Mouse (Mus musculus) induced T-regulatory cell, adult 2 months (primary cell): ENCODE results near the gene Prss8.

ENCODE experiments used
- DNase-seq: peaks from one replicate; pipeline ENCODE4 v3.0.0-alpha.2; 2012; ENCODE audit warnings: low read depth

Prss8 gene

GRCm38 (mm10) chr7:127928596-127928995 lies 1.3 kb downstream of the Prss8 start:
- no peak for DNase-seq

DNA sequence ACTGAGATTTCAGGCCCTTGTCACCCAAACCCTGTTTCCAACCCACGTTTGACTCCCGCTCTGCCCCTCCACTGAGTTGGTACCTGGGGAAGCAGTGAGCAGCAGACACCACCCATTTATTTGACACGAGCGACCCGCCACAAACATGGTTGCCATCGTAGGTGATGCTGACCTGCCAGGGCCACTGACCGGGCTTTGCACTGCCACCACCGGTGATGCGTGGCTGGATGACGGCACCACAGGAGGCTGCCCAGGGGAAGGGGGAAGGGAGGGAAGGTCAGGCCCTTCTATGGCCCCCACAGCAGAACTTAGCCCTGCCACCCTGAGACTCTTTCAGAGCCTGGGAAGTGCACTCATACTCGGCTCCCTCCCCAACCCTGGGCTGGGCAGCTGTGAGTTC lies 2.2 kb downstream of the Prss8 start:
- DNase-seq, result no peak

- no peak for DNase-seq
Observed at GRCm38 (mm10) chr7:127926846-127927245, 3.1 kb downstream of the Prss8 start.

DNA sequence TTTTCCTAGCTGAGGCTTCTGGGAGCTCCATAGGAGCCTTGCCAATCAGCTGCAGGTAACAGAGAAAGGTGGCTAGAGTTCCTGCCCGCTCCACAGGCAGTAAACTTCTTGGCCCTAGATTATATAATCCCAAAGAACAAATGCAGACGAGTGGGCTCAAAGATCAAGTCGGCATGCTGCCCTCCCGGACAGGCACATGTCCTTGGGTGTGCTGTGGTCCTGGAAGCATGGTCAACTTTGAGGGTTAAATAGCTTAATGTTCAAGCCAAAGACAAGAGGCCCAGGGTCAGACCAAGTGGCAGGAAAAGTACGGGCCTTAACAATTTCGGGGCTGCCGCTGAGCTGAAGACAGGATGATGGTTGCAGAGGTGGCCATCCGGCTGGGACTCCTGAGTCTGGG lies 3.8 kb downstream of the Prss8 start:
- DNase-seq, result no peak

- no peak for DNase-seq
Observed at GRCm38 (mm10) chr7:127925252-127925651, 4.7 kb downstream of the Prss8 start.

GRCm38 (mm10) chr7:127923714-127924113 lies 6.2 kb downstream of the Prss8 start:
- no peak for DNase-seq

- DNase-seq, result peak; percentile 83
Observed at GRCm38 (mm10) chr7:127922451-127923275, 7.2 kb downstream of the Prss8 start.

DNA sequence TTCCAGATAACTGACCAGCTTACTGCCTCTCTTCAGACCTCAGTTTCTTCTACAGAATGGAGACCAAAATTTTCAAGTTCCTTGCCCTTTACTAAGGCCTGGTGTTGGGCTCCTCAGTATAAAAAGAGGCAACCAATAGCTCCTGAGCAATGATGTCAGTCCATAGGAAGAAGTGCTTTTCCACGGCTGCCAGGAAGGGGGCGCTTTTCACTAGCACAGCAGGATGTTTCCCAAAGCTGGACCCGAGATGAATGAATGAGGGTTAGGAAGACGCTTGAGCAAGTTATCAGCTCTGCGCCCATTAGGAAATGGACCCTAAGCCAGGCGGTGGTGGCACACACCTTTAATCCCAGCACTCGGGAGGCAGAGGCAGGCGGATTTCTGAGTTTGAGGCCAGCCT lies 8.4 kb downstream of the Prss8 start:
- DNase-seq, result peak; percentile 44

GRCm38 (mm10) chr7:127919290-127919689 lies 10.6 kb downstream of the Prss8 start:
- peak; percentile 61 for DNase-seq

- DNase-seq, result peak; percentile 85
Observed at GRCm38 (mm10) chr7:127918203-127918602, 11.7 kb downstream of the Prss8 start.

DNA sequence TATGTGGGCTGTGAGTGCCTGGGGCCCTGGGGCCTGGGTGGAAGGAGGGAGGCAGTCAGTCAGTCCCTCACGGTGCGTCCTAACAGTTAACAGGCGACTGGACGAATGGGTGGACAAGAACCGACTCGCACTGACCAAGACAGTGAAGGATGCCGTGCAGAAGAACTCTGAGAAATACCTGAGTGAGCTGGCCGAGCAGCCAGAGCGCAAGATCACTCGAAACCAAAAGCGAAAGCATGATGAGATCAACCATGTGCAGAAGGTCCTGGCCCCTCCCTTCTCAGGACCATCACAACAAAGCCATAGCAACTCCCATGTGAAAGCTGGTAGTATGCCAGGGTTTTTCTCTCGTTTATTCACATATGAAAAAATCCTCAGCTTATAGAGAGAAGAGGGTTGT lies 14.6 kb downstream of the Prss8 start:
- DNase-seq, result peak; percentile 74

DNA sequence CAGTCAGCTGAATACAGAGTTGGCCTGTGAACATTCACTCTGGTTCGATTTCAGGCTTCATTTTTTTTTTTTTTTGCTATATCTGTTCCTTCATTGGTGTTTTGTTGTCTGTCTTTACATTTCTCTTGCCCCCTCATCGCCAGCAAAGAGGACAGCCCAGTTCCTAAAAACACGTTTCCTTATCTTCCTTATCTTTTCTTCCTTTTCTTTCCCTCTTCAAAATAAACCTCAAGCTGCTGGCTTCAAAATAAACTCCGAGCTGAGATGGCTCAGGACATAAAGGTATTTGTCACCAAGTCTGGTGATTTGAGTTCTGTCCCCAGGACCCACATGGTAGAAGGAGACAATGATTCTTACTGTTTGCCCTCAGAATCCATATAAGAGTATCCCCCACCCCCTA lies 17.0 kb downstream of the Prss8 start:
- no peak for DNase-seq

DNA sequence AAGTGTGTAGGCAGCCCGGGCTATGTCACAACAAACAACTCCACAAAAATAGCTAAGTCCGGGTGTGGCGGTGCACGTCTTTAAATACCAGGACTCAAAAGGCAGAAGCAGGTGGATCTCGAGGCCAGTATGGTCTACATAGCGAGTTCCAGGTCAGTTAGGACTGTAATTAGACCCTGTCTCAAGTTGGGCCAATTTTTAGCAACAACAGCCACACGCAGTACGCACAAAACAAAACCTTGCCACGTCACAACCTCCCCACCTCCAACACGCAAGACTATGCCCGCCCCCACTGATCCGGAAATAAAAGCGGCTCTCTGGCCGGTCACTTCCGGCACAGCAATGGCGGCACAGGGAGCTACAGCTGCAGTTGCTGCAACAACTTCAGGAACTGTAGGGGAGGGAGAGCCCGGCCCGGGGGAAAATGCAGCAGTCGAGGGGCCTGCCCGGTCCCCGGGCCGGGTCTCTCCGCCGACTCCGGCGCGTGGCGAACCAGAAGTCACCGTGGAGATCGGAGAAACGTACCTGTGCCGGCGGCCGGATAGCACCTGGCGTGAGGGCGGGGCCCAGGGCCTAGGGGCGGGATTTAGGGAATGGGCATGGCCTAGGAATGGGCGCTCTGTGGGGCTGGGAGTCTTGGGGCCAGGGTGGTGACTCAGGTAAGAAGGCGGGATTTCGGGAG lies 17.6 kb downstream of the Prss8 start, which contains the start of gene Kat8:
TSS of gene Kat8 (plus strand) at position 327 of the 682 bp plus-strand sequence.
- DNase-seq, result peak; percentile 97

GRCm38 (mm10) chr7:127908656-127909055 lies 21.2 kb downstream of the Prss8 start:
- no peak for DNase-seq

GRCm38 (mm10) chr7:127907939-127908338 lies 22.0 kb downstream of the Prss8 start:
- no peak for DNase-seq

GRCm38 (mm10) chr7:127903971-127904796 lies 25.7 kb downstream of the Prss8 start, which contains the start of gene Bckdk:
Gene Bckdk (plus strand): TSS chr7:127904082.
- DNase-seq, result peak; percentile 76

DNA sequence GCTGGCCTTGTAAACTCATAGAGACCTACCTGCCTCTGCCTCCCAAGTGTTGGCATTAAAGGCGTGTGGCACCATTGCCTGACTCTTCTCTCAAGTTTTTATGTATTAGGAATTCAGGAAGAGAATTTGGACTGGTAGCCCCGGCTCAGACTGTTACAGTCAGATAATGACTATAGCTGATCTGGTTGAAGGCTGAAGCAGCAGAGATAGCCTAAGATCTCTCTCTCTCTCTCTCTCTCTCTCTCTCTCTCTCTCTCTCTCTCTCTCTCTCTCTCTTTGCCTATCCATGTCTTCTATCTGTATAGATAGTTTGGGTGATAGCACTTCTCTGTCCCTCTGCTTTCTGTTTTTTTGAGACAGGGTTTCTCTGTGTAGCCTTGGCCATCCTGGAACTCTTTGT lies 28.1 kb downstream of the Prss8 start:
- no peak for DNase-seq

GRCm38 (mm10) chr7:127899997-127900396 lies 29.9 kb downstream of the Prss8 start:
- no peak for DNase-seq

DNA sequence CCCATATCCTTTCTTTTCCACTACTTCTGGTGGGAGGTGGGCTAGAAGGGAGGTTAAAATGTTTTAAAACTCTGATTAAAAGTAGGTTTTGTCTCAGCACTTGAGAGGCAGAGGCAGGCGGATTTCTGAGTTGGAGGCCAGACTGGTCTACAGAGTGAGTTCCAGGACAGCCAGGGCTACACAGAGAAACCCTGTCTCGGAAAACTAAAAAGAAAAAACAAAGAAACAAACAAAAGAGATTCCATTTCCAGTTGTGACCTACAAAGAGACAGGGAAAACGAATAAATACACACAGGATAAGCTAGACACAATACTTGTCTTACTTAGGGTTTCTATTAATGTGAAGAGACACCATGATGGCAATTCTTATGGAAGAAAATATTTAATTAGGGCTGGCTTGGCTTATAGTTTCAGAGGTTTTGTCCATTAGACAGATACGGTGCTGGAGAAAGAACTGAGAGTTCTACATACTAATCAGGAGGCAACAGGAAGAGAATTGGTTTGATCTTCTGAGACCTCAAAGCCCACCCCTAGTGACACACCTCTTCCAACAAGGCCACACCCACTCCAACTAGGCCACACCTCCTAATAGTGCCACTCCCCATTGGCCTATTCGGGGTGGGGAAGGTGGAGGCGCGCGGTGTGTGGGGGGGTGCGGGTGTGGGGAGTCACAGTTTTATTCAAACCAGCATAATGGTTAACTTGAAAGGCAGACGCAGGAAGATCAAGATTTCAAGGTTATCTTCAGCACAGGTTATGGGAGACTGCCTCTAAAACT lies 31.5 kb downstream of the Prss8 start:
- DNase-seq, result peak; percentile 61

- DNase-seq, result no peak
Observed at GRCm38 (mm10) chr7:127897542-127897941, 32.4 kb downstream of the Prss8 start.

DNA sequence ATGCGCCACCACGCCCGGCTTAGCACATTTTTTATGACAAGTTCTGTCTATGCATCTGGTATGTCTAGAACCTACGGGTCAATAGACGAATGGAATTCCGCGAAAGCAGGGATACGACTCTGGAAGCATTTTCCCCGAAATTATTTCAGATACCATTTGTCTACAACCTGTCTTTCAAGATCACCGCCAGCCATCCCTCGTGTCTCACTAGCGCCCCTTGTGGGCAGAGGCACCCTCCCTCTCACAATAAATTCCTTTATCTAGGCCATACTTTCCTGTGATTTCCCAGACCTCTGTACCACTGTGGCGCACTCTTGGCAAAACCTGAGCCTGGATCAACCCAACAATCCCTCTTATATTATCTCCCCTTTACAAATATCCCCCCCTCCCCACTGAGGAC lies 33.5 kb downstream of the Prss8 start:
- DNase-seq, result peak; percentile 87

- DNase-seq, result peak; percentile 42
Observed at GRCm38 (mm10) chr7:127895891-127896290, 34.0 kb downstream of the Prss8 start.
